Mouse (Mus musculus): ENCODE measurements around the gene Foxg1. TPM values are rescaled to one million over a fixed set of nuclear protein-coding genes. Genes with fewer than 3 reads are reported as not detected.
A peak's percentile ranks its signal among the peaks of the same experiment; 100 is the strongest.

Gene Foxg1
- polyA plus RNA-seq (2016; fragmentation: Nextera tagmentation; extraction: Ambion mirVana): 0.79 TPM in 1 of 2 replicates, not detected in the other

- peaks cover 14% of the 10 kb centered on the region for H3K4me1 ChIP-seq
- no peaks in the 10 kb centered on the region for H3K36me3 ChIP-seq
- peaks cover 97% of the 10 kb centered on the region for H3K27me3 ChIP-seq (ENCODE audit: insufficient read depth, poor library complexity, severe bottlenecking)
- peak within 1 kb of the TSS; percentile 60 for H3K4me3 ChIP-seq
- no peaks in the 10 kb centered on the region for H3K9me3 ChIP-seq
- WGBS: under 1% methylated on average over 61 of the region's 61 CpGs
- no peak for DNase-seq (ENCODE audit: low spot score)
- H3K27ac ChIP-seq: no peak within 1 kb of the TSS
Observed at GRCm38 (mm10) chr12:49382565-49383520, at the start of gene Foxg1. Gene Foxg1 (plus strand): TSS chr12:49382660.

GRCm38 (mm10) chr12:49349697-49350096 is 32.8 kb upstream of the Foxg1 start:
- 85% methylated on average over 10 of the region's 10 CpGs for WGBS
- H3K9me3 ChIP-seq: no peaks in the 10 kb centered on the region
- no peaks in the 10 kb centered on the region for H3K36me3 ChIP-seq
- H3K27ac ChIP-seq: no peak overlapping the region
- H3K4me1 ChIP-seq: no peaks in the 10 kb centered on the region
- no peaks in the 10 kb centered on the region for H3K27me3 ChIP-seq (ENCODE audit: insufficient read depth, poor library complexity, severe bottlenecking)
- H3K4me3 ChIP-seq: no peak overlapping the region
- DNase-seq (ENCODE audit: low spot score): peak; percentile 70

GRCm38 (mm10) chr12:49368931-49369330 is 13.5 kb upstream of the Foxg1 start:
- Histone ChIP-seq H3K36me3 (no peaks in the 10 kb centered on the region), H3K4me1 (no peaks in the 10 kb centered on the region), H3K9me3 (no peaks in the 10 kb centered on the region), H3K27me3 (ENCODE audit: insufficient read depth, poor library complexity, severe bottlenecking) (peaks cover 35% of the 10 kb centered on the region), H3K27ac (no peak overlapping the region), H3K4me3 (no peak overlapping the region)
- DNase-seq (ENCODE audit: low spot score): no peak
- 45% methylated on average over 1 of the region's 1 CpGs for WGBS

GRCm38 (mm10) chr12:49372170-49372569 is 10.3 kb upstream of the Foxg1 start:
- Histone ChIP-seq H3K4me3 (no peak overlapping the region), H3K4me1 (no peaks in the 10 kb centered on the region), H3K9me3 (no peaks in the 10 kb centered on the region), H3K36me3 (no peaks in the 10 kb centered on the region), H3K27me3 (ENCODE audit: insufficient read depth, poor library complexity, severe bottlenecking) (peaks cover 67% of the 10 kb centered on the region), H3K27ac (no peak overlapping the region)
- no peak for DNase-seq (ENCODE audit: low spot score)

GRCm38 (mm10) chr12:49373176-49373575 is 9.3 kb upstream of the Foxg1 start:
- H3K4me3 ChIP-seq: no peak overlapping the region
- H3K27me3 ChIP-seq (ENCODE audit: insufficient read depth, poor library complexity, severe bottlenecking): peaks cover 77% of the 10 kb centered on the region
- H3K27ac ChIP-seq: no peak overlapping the region
- H3K4me1 ChIP-seq: no peaks in the 10 kb centered on the region
- no peaks in the 10 kb centered on the region for H3K9me3 ChIP-seq
- 9% methylated on average over 5 of the region's 5 CpGs for WGBS
- H3K36me3 ChIP-seq: no peaks in the 10 kb centered on the region
- DNase-seq (ENCODE audit: low spot score): no peak

- Histone ChIP-seq H3K4me3 (peak overlapping the region; percentile 53), H3K27ac (no peak overlapping the region), H3K9me3 (no peaks in the 10 kb centered on the region), H3K27me3 (ENCODE audit: insufficient read depth, poor library complexity, severe bottlenecking) (peaks cover 85% of the 10 kb centered on the region), H3K4me1 (no peaks in the 10 kb centered on the region), H3K36me3 (no peaks in the 10 kb centered on the region)
- no peak for DNase-seq (ENCODE audit: low spot score)
- WGBS: 2% methylated on average over 24 of the region's 24 CpGs
Observed at GRCm38 (mm10) chr12:49373821-49374605, 8.4 kb upstream of the Foxg1 start.

GRCm38 (mm10) chr12:49374606-49374995 is 7.9 kb upstream of the Foxg1 start:
- peak overlapping the region; percentile 53 for H3K4me3 ChIP-seq
- no peak for DNase-seq (ENCODE audit: low spot score)
- H3K27me3 ChIP-seq (ENCODE audit: insufficient read depth, poor library complexity, severe bottlenecking): peaks cover 91% of the 10 kb centered on the region
- no peak overlapping the region for H3K27ac ChIP-seq
- H3K36me3 ChIP-seq: no peaks in the 10 kb centered on the region
- under 1% methylated on average over 14 of the region's 14 CpGs for WGBS
- H3K9me3 ChIP-seq: no peaks in the 10 kb centered on the region
- no peaks in the 10 kb centered on the region for H3K4me1 ChIP-seq

- WGBS: 5% methylated on average over 15 of the region's 15 CpGs
Observed at GRCm38 (mm10) chr12:49375427-49376317, 6.8 kb upstream of the Foxg1 start.

GRCm38 (mm10) chr12:49376318-49376992 is 6.0 kb upstream of the Foxg1 start:
- WGBS: 2% methylated on average over 19 of the region's 19 CpGs
- H3K4me3 ChIP-seq: no peak overlapping the region
- DNase-seq (ENCODE audit: low spot score): no peak
- peaks cover 98% of the 10 kb centered on the region for H3K27me3 ChIP-seq (ENCODE audit: insufficient read depth, poor library complexity, severe bottlenecking)
- H3K9me3 ChIP-seq: no peaks in the 10 kb centered on the region
- H3K36me3 ChIP-seq: no peaks in the 10 kb centered on the region
- no peak overlapping the region for H3K27ac ChIP-seq
- H3K4me1 ChIP-seq: no peaks in the 10 kb centered on the region

More at GRCm38 (mm10) chr12:49375427-49376317, 6.8 kb upstream of the Foxg1 start:
- Histone ChIP-seq H3K9me3 (no peaks in the 10 kb centered on the region), H3K36me3 (no peaks in the 10 kb centered on the region), H3K27ac (no peak overlapping the region), H3K27me3 (ENCODE audit: insufficient read depth, poor library complexity, severe bottlenecking) (peaks cover 98% of the 10 kb centered on the region), H3K4me3 (no peak overlapping the region), H3K4me1 (no peaks in the 10 kb centered on the region)
- no peak for DNase-seq (ENCODE audit: low spot score)

- H3K27me3 ChIP-seq (ENCODE audit: insufficient read depth, poor library complexity, severe bottlenecking): peaks cover 100% of the 10 kb centered on the region
- no peak for DNase-seq (ENCODE audit: low spot score)
- H3K4me3 ChIP-seq: no peak overlapping the region
- H3K36me3 ChIP-seq: no peaks in the 10 kb centered on the region
- H3K4me1 ChIP-seq: no peaks in the 10 kb centered on the region
- no peak overlapping the region for H3K27ac ChIP-seq
- no peaks in the 10 kb centered on the region for H3K9me3 ChIP-seq
- WGBS: 1% methylated on average over 15 of the region's 15 CpGs
Observed at GRCm38 (mm10) chr12:49377281-49377970, 5.0 kb upstream of the Foxg1 start.

GRCm38 (mm10) chr12:49378920-49379319 is 3.5 kb upstream of the Foxg1 start:
- no peaks in the 10 kb centered on the region for H3K36me3 ChIP-seq
- H3K9me3 ChIP-seq: no peaks in the 10 kb centered on the region
- no peak overlapping the region for H3K4me3 ChIP-seq
- H3K27me3 ChIP-seq (ENCODE audit: insufficient read depth, poor library complexity, severe bottlenecking): peaks cover 100% of the 10 kb centered on the region
- H3K4me1 ChIP-seq: peaks cover 8% of the 10 kb centered on the region
- H3K27ac ChIP-seq: no peak overlapping the region
- DNase-seq (ENCODE audit: low spot score): no peak
- 0% methylated on average over 1 of the region's 1 CpGs for WGBS

Measured in heart, embryonic 10.5 days (tissue).